Mouse (Mus musculus): ENCODE measurements around the gene Pecam1.

- no peak for TF ChIP-seq CTCF (IDR thresholded peaks at IDR 0.05; ENCODE audit: control insufficient read depth, insufficient read depth, insufficient read length)
- no peak for TF ChIP-seq USF1 (IDR thresholded peaks at IDR 0.05; ENCODE audit: low read depth)
- TF ChIP-seq CEBPB (IDR thresholded peaks at IDR 0.05; ENCODE audit: low read depth) = no peak
- TF ChIP-seq MYOG (IDR thresholded peaks at IDR 0.05; ENCODE audit: control insufficient read depth, extremely low read depth, insufficient read length) = no peak
- TF ChIP-seq MAX (IDR thresholded peaks at IDR 0.05) = no peak
- TF ChIP-seq MYOD1 (IDR thresholded peaks at IDR 0.05; ENCODE audit: control insufficient read depth, insufficient read length, low read depth) = no peak
- TF ChIP-seq FOSL1 (IDR thresholded peaks at IDR 0.05; ENCODE audit: insufficient read depth, low read length, poor library complexity, severe bottlenecking) = no peak
Measured at GRCm38 (mm10) chr11:106681138-106681537, 69.3 kb downstream of the Pecam1 start.

All from C2C12 (cell line).